Mouse (Mus musculus) liver, embryonic 14.5 days (tissue): ENCODE measurements around the gene Kcnq1.

Experiments
- CTCF ChIP-seq: IDR thresholded peaks from 2 replicates; pipeline ENCODE4 v1.5.1; 2016; ENCODE audit warnings: antibody characterized with exemption, low read depth, control low read depth
- EP300 ChIP-seq: IDR thresholded peaks from 2 replicates; pipeline ENCODE4 v1.6.1; 2016; ENCODE audit warnings: antibody characterized with exemption, low read depth

GRCm38 (mm10) chr7:143461294-143461870 lies 355.2 kb downstream of the Kcnq1 start:
- no peak for TF ChIP-seq CTCF
- TF ChIP-seq EP300: no peak
